In the genomic region with DNA sequence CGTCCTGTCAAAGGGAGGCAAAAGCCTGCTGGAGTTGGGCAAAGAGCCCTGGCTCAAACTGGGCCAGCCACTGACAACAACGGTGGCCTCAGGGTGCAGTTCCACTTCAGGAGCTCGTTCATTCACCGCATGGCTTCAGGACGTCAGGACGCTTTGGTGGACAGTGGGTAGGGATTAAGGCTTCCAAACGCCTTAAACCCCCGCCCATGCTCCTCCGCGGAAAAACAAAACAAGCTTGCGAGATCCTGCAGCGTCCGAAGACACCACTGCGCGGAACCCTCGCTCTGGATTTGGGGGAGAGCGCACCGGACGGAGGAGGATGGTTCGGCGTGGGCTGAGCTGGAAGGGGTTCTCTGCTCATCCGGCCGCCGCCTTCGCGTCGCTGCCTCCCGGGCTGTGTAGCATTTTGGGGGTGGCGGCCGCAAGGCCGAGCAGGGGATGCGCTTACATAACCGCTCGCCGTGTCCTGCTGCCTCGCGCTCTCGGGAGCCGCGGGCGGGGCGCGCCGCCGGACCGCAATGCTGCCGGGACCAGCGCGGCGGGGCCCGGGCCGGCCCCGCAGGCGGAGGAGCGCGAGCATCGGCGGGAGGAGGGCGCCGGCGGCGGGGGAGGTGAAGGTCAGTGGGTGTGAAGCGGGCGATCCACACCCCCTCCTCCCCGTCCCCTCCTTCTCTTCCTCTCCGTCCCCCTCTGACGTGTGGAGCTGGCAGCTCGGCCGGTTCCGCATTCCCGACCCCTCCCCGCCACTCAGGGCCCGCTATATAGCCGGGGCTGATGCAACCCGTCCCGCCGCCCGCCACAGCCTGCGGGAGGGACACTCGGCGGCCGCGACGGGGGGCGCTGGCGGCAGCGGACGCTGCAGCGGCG, we compare ENCODE assay signal across 7 mouse cellular contexts. TPM values are rescaled to one million over a fixed set of nuclear protein-coding genes. Genes with fewer than 3 reads are reported as not detected.
A peak's percentile ranks its signal among the peaks of the same experiment; 100 is the strongest.
DNase-seq lines count a peak whose midpoint lies in the region; ATAC-seq and TF ChIP-seq lines count a peak whose summit lies in the region.

Gene Jdp2, plus strand, starts transcription at position 417 of the 867 bp plus-strand sequence.

- no peaks in the 10 kb centered on the region for H3K79me2 ChIP-seq in heart, adult 2 months (replicated peaks; ENCODE audit: control insufficient read depth, insufficient read depth, low read length)

- peak; percentile 51 for TF ChIP-seq POLR2A in heart, adult 2 months (IDR thresholded peaks at IDR 0.05; ENCODE audit: insufficient read depth, low read depth, low read length)
- TF ChIP-seq POLR2A in kidney, adult 2 months (IDR thresholded peaks at IDR 0.05; ENCODE audit: low read depth, low read length) = peak; percentile 8
- 0 out of 2 replicates have a peak, but pooled peaks have one; percentile 29 for TF ChIP-seq POLR2A in limb, embryonic 14.5 days (IDR thresholded peaks at IDR 0.05; ENCODE audit: borderline replicate concordance, extremely low read depth, insufficient read depth, insufficient read length)

- H3K36me3 ChIP-seq in embryonic facial prominence, embryonic 12.5 days = no peaks in the 10 kb centered on the region
- H3K36me3 ChIP-seq in heart, adult 2 months (ENCODE audit: control insufficient read depth, insufficient read depth, low read length) = no peaks in the 10 kb centered on the region
- no peaks in the 10 kb centered on the region for H3K36me3 ChIP-seq in kidney, adult 2 months (ENCODE audit: control insufficient read depth, insufficient read depth, low read length)
- peaks cover 5% of the 10 kb centered on the region; the same call in 1 of the 2 replicates for H3K36me3 ChIP-seq in limb, embryonic 14.5 days (ENCODE audit: control insufficient read depth, insufficient read depth, low read length)
- H3K36me3 ChIP-seq in midbrain, embryonic 16.5 days (ENCODE audit: control insufficient read depth, insufficient read depth, low read length) = no peaks in the 10 kb centered on the region

- intact Hi-C loops in heart, adult 2 months (cut with DNase I) = loop anchor here (2.0 kb wide), 1 partner anchor 26 kb away; no protein-coding TSS in a partner anchor

- peak within 1 kb of the TSS; percentile 81 for H3K4me3 ChIP-seq in embryonic facial prominence, embryonic 12.5 days
- peak within 1 kb of the TSS; percentile 63 for H3K4me3 ChIP-seq in heart, adult 2 months
- peak within 1 kb of the TSS; percentile 63 for H3K4me3 ChIP-seq in kidney, adult 2 months (ENCODE audit: insufficient read depth, low read depth, low read length)
- H3K4me3 ChIP-seq in limb, embryonic 14.5 days (replicated peaks; ENCODE audit: low read length) = peak within 1 kb of the TSS; percentile 94
- H3K4me3 ChIP-seq in midbrain, embryonic 16.5 days (ENCODE audit: low read depth, low read length) = peak within 1 kb of the TSS; percentile 86

- peak within 1 kb of the TSS; percentile 92 for H3K4me2 ChIP-seq in embryonic facial prominence, embryonic 12.5 days (replicated peaks)
- peak within 1 kb of the TSS; percentile 82 for H3K4me2 ChIP-seq in limb, embryonic 14.5 days (replicated peaks; ENCODE audit: low read depth, low read length, severe bottlenecking)
- peak within 1 kb of the TSS; percentile 76 for H3K4me2 ChIP-seq in midbrain, embryonic 16.5 days (ENCODE audit: low read length)

- H3K27ac ChIP-seq in embryonic facial prominence, embryonic 12.5 days = peak within 1 kb of the TSS; percentile 55; the same call in 1 of the 2 replicates
- peak within 1 kb of the TSS; percentile 98 for H3K27ac ChIP-seq in heart, adult 2 months
- H3K27ac ChIP-seq in kidney, adult 2 months (ENCODE audit: insufficient read depth, low read depth, low read length) = peak within 1 kb of the TSS; percentile 85
- H3K27ac ChIP-seq in limb, embryonic 14.5 days (replicated peaks; ENCODE audit: low read depth, low read length) = peak within 1 kb of the TSS; percentile 86
- H3K27ac ChIP-seq in midbrain, embryonic 16.5 days (ENCODE audit: low read length) = peak within 1 kb of the TSS; percentile 89

- TF ChIP-seq EP300 in heart, adult 2 months (IDR thresholded peaks at IDR 0.05; ENCODE audit: insufficient read depth, low read depth, low read length) = no peak

- H3K9ac ChIP-seq in embryonic facial prominence, embryonic 12.5 days = peak within 1 kb of the TSS; percentile 81
- H3K9ac ChIP-seq in heart, adult 2 months (ENCODE audit: low read depth, low read length) = peak within 1 kb of the TSS; percentile 91
- H3K9ac ChIP-seq in limb, embryonic 14.5 days (ENCODE audit: low read depth, low read length, severe bottlenecking) = peak within 1 kb of the TSS; percentile 92
- H3K9ac ChIP-seq in midbrain, embryonic 16.5 days (ENCODE audit: low read depth, low read length) = peak within 1 kb of the TSS; percentile 96

- peak; percentile 24; the same call in 1 of the 2 replicates for TF ChIP-seq CTCF in heart, adult 2 months (IDR thresholded peaks at IDR 0.05)
- no peak for TF ChIP-seq CTCF in kidney, adult 2 months (conservative IDR thresholded peaks at IDR 0.05; ENCODE audit: insufficient read depth, insufficient read length, low read depth, low read length)

- no peaks in the 10 kb centered on the region for H3K9me3 ChIP-seq in embryonic facial prominence, embryonic 12.5 days
- H3K9me3 ChIP-seq in limb, embryonic 14.5 days (ENCODE audit: control insufficient read depth, low read length) = no peaks in the 10 kb centered on the region
- H3K9me3 ChIP-seq in midbrain, embryonic 16.5 days (replicated peaks; ENCODE audit: control insufficient read depth, low read length, poor library complexity, severe bottlenecking) = no peaks in the 10 kb centered on the region

- H3K4me1 ChIP-seq in embryonic facial prominence, embryonic 12.5 days = peaks cover 28% of the 10 kb centered on the region
- peaks cover 22% of the 10 kb centered on the region for H3K4me1 ChIP-seq in heart, adult 2 months (ENCODE audit: control insufficient read depth, insufficient read depth, low read length)
- H3K4me1 ChIP-seq in kidney, adult 2 months (ENCODE audit: control insufficient read depth, insufficient read depth, low read length) = peaks cover 6% of the 10 kb centered on the region; the same call in 1 of the 2 replicates
- peaks cover 29% of the 10 kb centered on the region for H3K4me1 ChIP-seq in limb, embryonic 14.5 days (ENCODE audit: control insufficient read depth, insufficient read depth, low read length)
- H3K4me1 ChIP-seq in midbrain, embryonic 16.5 days (ENCODE audit: control insufficient read depth, insufficient read depth, low read length) = peaks cover 32% of the 10 kb centered on the region

- peak; percentile 94 for DNase-seq in adrenal gland, postnatal 14 days
- DNase-seq in heart, adult 2 months = peak; percentile 95 to 97
- peak; percentile 95 for DNase-seq in kidney, adult 2 months
- peak; percentile 88 for DNase-seq in limb, embryonic 14.5 days (ENCODE audit: low spot score)
- peak; percentile 64 to 68 for DNase-seq in spleen, adult 18-20 months

- ATAC-seq in embryonic facial prominence, embryonic 12.5 days (ENCODE audit: insufficient number of reproducible peaks, insufficient read depth, low FRiP score, low TSS enrichment) = peak; percentile 86
- peak; percentile 93 for ATAC-seq in limb, embryonic 14.5 days (ENCODE audit: low FRiP score, low read depth)
- ATAC-seq in midbrain, embryonic 16.5 days = peak; percentile 91

- WGBS in embryonic facial prominence, embryonic 12.5 days = under 1% methylated on average over 68 of the region's 90 CpGs
- WGBS in heart, adult 2 months = under 1% methylated on average over 84 of the region's 90 CpGs
- WGBS in kidney, adult 2 months = 3% methylated on average over 83 of the region's 90 CpGs
- under 1% methylated on average over 56 of the region's 90 CpGs for WGBS in limb, embryonic 14.5 days
- under 1% methylated on average over 57 of the region's 90 CpGs for WGBS in midbrain, embryonic 16.5 days

- H3K27me3 ChIP-seq in embryonic facial prominence, embryonic 12.5 days = peaks cover 23% of the 10 kb centered on the region; the same call in 1 of the 2 replicates
- H3K27me3 ChIP-seq in heart, adult 2 months (ENCODE audit: control insufficient read depth, insufficient read depth, low read length) = no peaks in the 10 kb centered on the region
- no peaks in the 10 kb centered on the region for H3K27me3 ChIP-seq in kidney, adult 2 months (replicated peaks; ENCODE audit: control insufficient read depth, insufficient read depth, low read length)
- no peaks in the 10 kb centered on the region for H3K27me3 ChIP-seq in limb, embryonic 14.5 days (ENCODE audit: control insufficient read depth, insufficient read depth, low read length)
- no peaks in the 10 kb centered on the region for H3K27me3 ChIP-seq in midbrain, embryonic 16.5 days (ENCODE audit: control insufficient read depth, insufficient read depth, low read depth, low read length)

RNA-seq across cellular contexts. Expression of gene Jdp2, which starts in this region (rescaled TPM):
- total RNA-seq in adrenal gland, postnatal 14 days (2021) = 16.7 and 18.7 TPM in 2 replicates
- polyA plus RNA-seq in embryonic facial prominence, embryonic 12.5 days (2016; fragmentation: Nextera tagmentation; extraction: Ambion mirVana) = 0.94 and 1.3 TPM in 2 replicates
- total RNA-seq in heart, adult 2 months (2021) = 10 to 100 TPM in 1 of 2 experiments, 1 to 10 TPM in 1; 7.5 to 15.9 TPM
- polyA plus RNA-seq in heart, adult 2 months (2012; rRNA removed) = 4.3 and 4.6 TPM in 2 replicates
- 6.2 and 7.7 TPM in 2 replicates for polyA plus RNA-seq in kidney, adult 2 months (2012; rRNA removed)
- polyA plus RNA-seq in limb, embryonic 14.5 days (2012; rRNA removed) = 37.7 and 43.9 TPM in 2 replicates
- polyA plus RNA-seq in limb, embryonic 14.5 days (2014; fragmentation: Nextera tagmentation; extraction: Ambion mirVana) = 3.2 and 3.8 TPM in 2 replicates
- 0.36 and 0.57 TPM in 2 replicates for polyA plus RNA-seq in midbrain, embryonic 16.5 days (2015; fragmentation: Nextera tagmentation; extraction: Ambion mirVana)

Comparison
In these comparisons a context has a peak if more than half of its experiments do, and no peak if none do; other contexts are left out.
1. Peak in every context shown above with its lines: DNase-seq, ATAC-seq, H3K4me3 ChIP-seq and H3K27ac ChIP-seq.
2. Peak in ATAC-seq, H3K4me3 ChIP-seq, H3K27ac ChIP-seq, H3K9ac ChIP-seq and H3K4me2 ChIP-seq in midbrain, embryonic 16.5 days; RNA of the gene not detected or under 1 TPM.